Mouse (Mus musculus) kidney, adult 2 months (tissue): ENCODE data around the gene Mitf. TPM values are rescaled to one million over a fixed set of nuclear protein-coding genes. Genes with fewer than 3 reads are reported as not detected.

Experiments used
- DNase-seq: peaks from one replicate; pipeline ENCODE4 v3.0.0; 2021
- H3K27ac ChIP-seq: fragments of 200-500 bp; 2 replicates; pipeline ENCODE4 v1.5.1; 2012; ENCODE audit warnings: low read depth, low read length, control low read depth, inconsistent platforms; ENCODE audit not compliant: insufficient read depth
- H3K27me3 ChIP-seq: fragments of 200-500 bp; replicated peaks from 2 replicates; pipeline ENCODE4 v1.6.1; 2012; ENCODE audit warnings: mild to moderate bottlenecking, moderate library complexity, low read length, inconsistent platforms; ENCODE audit not compliant: control insufficient read depth, insufficient read depth
- H3K36me3 ChIP-seq: fragments of 200-500 bp; 2 replicates; pipeline ENCODE4 v1.6.1; 2012; ENCODE audit warnings: mild to moderate bottlenecking, moderate library complexity, low read length, inconsistent platforms; ENCODE audit not compliant: control insufficient read depth, insufficient read depth
- H3K4me1 ChIP-seq: fragments of 200-500 bp; 2 replicates; pipeline ENCODE4 v1.6.1; 2011; ENCODE audit warnings: low read length; ENCODE audit not compliant: control insufficient read depth, insufficient read depth
- H3K4me3 ChIP-seq: fragments of 200-500 bp; 2 replicates; pipeline ENCODE4 v1.5.1; 2011; ENCODE audit warnings: mild to moderate bottlenecking, low read depth, low read length, control low read depth; ENCODE audit not compliant: insufficient read depth
- CTCF ChIP-seq: fragments of 200-500 bp; conservative IDR thresholded peaks from 2 replicates; pipeline ENCODE4 v1.5.1; 2011; ENCODE audit warnings: low read depth, mild to moderate bottlenecking, control low read depth, low read length, moderate library complexity, mixed read lengths; ENCODE audit not compliant: insufficient read depth, insufficient read length
- POLR2A ChIP-seq: fragments of 200-500 bp; IDR thresholded peaks from one replicate; pipeline ENCODE4 v1.6.1; 2011; ENCODE audit warnings: low read depth, low read length, control low read depth
- WGBS: fragments of 180-500 bp; shearing (Covaris S2); methylation state at CpG from one replicate; pipeline ENCODE4 v1.1.7; 2018; 5-methylcytosine and 5-hydroxymethylcytosine counted together
- polyA plus RNA-seq: library from polyadenylated mRNA; depleted of rRNA; stranded (reverse); fragments of >200 nt; gene quantifications from 2 replicates; pipeline ENCODE4 v1.2.3, GENCODE M21; 2012

The Mitf gene
- polyA plus RNA-seq, 1 experiment, result 8.3 TPM

DNA sequence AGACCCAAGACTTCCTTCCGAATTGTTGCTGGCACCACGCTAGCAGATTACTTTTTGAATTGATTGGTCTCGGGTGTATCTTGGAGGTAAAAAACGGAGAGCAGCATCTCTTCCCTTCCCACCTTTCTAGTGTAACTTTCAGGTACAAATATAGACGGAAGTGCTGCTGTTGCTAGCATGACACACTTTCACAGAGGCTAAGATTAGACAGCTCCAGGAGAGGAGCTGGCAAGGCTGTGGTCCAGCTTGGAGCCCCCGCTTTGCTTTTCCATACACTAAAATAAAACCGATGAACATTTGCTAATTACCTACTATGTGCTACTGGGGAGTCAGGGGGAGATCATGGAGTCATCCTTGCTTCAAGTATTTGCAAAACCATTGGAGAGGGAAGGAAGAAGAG is 37.3 kb upstream of the Mitf start:
- no peak for TF ChIP-seq CTCF
- no peak for TF ChIP-seq POLR2A

GRCm38 (mm10) chr6:97781316-97781715 is 25.5 kb upstream of the Mitf start:
- no peak overlapping the region for H3K27ac ChIP-seq
- H3K4me3 ChIP-seq, result no peak overlapping the region
- no peaks in the 10 kb centered on the region for H3K36me3 ChIP-seq
- TF ChIP-seq POLR2A (no peak), CTCF (no peak)
- H3K4me1 ChIP-seq, result no peaks in the 10 kb centered on the region
- H3K27me3 ChIP-seq, result no peaks in the 10 kb centered on the region
- WGBS, result 94% methylated on average over 5 of the region's 5 CpGs
- no peak for DNase-seq

More for the DNA sequence above, 37.3 kb upstream of the Mitf start:
- Histone ChIP-seq H3K4me1 (no peaks in the 10 kb centered on the region), H3K27me3 (no peaks in the 10 kb centered on the region; the same call in 1 of the 2 replicates), H3K4me3 (no peak overlapping the region), H3K36me3 (no peaks in the 10 kb centered on the region), H3K27ac (no peak overlapping the region)
- DNase-seq, result no peak
- 89% methylated on average over 7 of the region's 7 CpGs for WGBS

- H3K27ac ChIP-seq, result no peak overlapping the region
- no peaks in the 10 kb centered on the region for H3K36me3 ChIP-seq
- no peaks in the 10 kb centered on the region for H3K27me3 ChIP-seq
- no peak for DNase-seq
- no peak overlapping the region for H3K4me3 ChIP-seq
- H3K4me1 ChIP-seq, result no peaks in the 10 kb centered on the region
- TF ChIP-seq CTCF (no peak), POLR2A (no peak)
- WGBS, result 86% methylated on average over 6 of the region's 6 CpGs
Measured at GRCm38 (mm10) chr6:97782291-97782690, 24.6 kb upstream of the Mitf start.

DNA sequence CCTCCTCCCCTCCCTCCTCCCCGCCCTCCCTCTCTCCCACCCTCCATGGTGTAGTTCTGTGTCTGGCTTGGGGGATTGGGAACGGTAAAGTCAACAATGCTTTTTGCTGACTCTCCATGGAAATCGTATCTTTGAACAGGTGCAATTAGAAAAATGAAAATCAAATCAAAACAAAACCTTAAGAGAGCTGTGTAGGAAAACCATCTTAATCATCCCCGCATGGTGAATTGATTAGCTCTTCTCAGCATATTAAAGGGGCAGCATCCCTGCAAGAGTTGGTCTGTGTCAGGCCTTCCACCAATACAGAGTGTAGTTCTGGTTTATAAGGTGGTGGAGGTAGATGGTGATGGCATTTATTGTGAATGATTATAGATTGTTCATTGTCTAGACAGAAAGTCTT is 20.0 kb upstream of the Mitf start:
- no peak overlapping the region for H3K4me3 ChIP-seq
- TF ChIP-seq POLR2A, result no peak
- TF ChIP-seq CTCF, result no peak
- WGBS, result 91% methylated on average over 4 of the region's 4 CpGs
- DNase-seq, result no peak
- no peaks in the 10 kb centered on the region for H3K36me3 ChIP-seq
- no peaks in the 10 kb centered on the region for H3K4me1 ChIP-seq
- H3K27me3 ChIP-seq, result no peaks in the 10 kb centered on the region
- no peak overlapping the region for H3K27ac ChIP-seq

DNA sequence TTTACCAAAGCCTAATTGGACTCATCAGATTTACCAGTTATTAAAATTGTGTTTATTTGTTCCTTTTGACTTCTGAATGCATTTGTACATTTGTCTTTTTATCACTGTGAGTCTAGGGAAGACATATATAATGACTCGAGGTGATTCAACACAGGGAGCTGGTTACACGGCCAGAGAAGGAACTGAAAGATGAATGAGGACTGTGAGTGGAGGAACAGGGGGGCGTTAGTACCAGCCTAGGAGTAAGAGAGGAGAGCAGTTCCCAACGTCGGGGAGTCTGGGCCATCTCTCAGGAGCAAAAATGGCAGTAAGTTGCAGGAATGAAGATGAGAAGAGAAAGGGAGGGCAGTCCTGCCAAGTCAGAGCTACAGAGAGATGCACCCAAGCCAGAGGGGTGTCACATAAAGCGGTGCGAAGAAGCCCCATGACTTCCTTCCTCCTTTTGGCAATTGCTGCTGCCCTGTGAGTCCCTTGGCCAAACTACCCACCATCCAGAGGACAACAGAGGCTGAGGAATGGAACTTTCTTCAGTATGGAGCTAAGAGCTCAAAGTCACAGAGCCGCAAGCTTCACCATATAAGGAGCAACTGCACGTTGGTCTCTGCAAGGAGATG is 18.4 kb upstream of the Mitf start:
- H3K27ac ChIP-seq, result no peak overlapping the region
- H3K4me3 ChIP-seq, result no peak overlapping the region
- H3K36me3 ChIP-seq, result no peaks in the 10 kb centered on the region
- WGBS, result 80% methylated on average over 9 of the region's 9 CpGs
- no peaks in the 10 kb centered on the region for H3K4me1 ChIP-seq
- no peak for TF ChIP-seq CTCF
- no peak for DNase-seq
- H3K27me3 ChIP-seq, result no peaks in the 10 kb centered on the region

- 65% methylated on average over 7 of the region's 7 CpGs for WGBS
- no peak overlapping the region for H3K4me3 ChIP-seq
- H3K36me3 ChIP-seq, result no peaks in the 10 kb centered on the region
- no peak for DNase-seq
- TF ChIP-seq POLR2A (no peak), CTCF (no peak)
- no peaks in the 10 kb centered on the region for H3K27me3 ChIP-seq
- no peaks in the 10 kb centered on the region for H3K4me1 ChIP-seq
- no peak overlapping the region for H3K27ac ChIP-seq
Measured at GRCm38 (mm10) chr6:97789700-97790099, 17.2 kb upstream of the Mitf start.

DNA sequence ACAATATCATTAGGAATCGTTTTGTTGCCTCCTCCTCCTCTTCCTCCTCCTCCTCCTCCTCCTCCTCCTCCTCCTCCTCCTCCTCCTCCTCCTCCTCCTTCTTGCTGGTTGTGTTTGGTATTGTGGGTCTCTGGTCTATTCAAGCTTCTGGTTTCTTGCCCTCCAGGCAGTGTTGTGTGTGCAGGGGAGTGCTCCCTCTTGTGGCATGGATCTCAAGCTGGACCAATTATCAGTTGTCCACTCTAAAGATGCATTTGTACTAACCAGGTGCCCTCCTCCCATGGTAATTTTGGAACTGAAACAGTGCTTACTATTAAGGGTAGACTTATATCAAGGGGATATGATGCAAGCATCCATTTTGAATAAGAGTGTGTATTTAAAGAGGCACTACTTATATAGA is 14.7 kb upstream of the Mitf start:
- H3K4me1 ChIP-seq, result no peaks in the 10 kb centered on the region
- DNase-seq, result peak; percentile 28
- H3K36me3 ChIP-seq, result no peaks in the 10 kb centered on the region
- 67% methylated on average over 1 of the region's 1 CpGs for WGBS
- no peak overlapping the region for H3K4me3 ChIP-seq
- H3K27ac ChIP-seq, result no peak overlapping the region
- H3K27me3 ChIP-seq, result no peaks in the 10 kb centered on the region
- TF ChIP-seq CTCF (peak; percentile 57), POLR2A (no peak)
